Mouse (Mus musculus): ENCODE results near the gene Vars2.

The Vars2 gene

DNA sequence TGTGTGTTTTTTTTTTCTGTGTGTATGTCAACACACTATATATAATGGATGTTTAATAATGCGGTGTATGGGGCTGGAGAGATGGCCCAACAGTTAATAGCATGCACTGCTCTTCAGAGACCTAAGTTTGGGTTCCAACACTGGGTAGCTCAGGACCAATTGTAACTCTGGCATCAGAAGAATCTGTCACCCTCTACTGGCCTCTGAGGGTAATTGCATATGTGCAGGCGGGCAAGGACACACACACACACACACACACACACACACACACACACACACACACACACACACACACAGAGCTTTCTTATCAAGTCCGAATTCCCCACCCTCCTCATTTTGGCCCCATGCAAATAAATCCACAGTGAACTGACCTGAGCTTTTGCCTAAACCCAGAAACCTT is 32.2 kb downstream of the Vars2 start:
- peak; percentile 15 for DNase-seq (ENCODE audit: low spot score)

- DNase-seq (ENCODE audit: low spot score), result peak; percentile 58
Observed at GRCm38 (mm10) chr17:35633992-35634391, 33.4 kb downstream of the Vars2 start.

GRCm38 (mm10) chr17:35626537-35626936 is 40.9 kb downstream of the Vars2 start, which contains the start of gene Gm9573:
Gene Gm9573 (minus strand): TSS chr17:35626637.
- DNase-seq (ENCODE audit: low spot score), result no peak

GRCm38 (mm10) chr17:35617127-35617526 is 50.3 kb downstream of the Vars2 start:
- no peak for DNase-seq (ENCODE audit: low spot score)
